Mouse (Mus musculus) liver, embryonic 15.5 days (tissue): ENCODE data around the gene Plekhn1. TPM values are rescaled to one million over a fixed set of nuclear protein-coding genes. Genes with fewer than 3 reads are reported as not detected.

ENCODE experiments used
- ATAC-seq: fragments of 200-750 bp; cut with Nextera tagmentation; 2 replicates; pipeline ENCODE4 v1.8.0; 2017; ENCODE audit warnings: moderate number of reproducible peaks, mild to moderate bottlenecking, moderate library complexity; ENCODE audit not compliant: insufficient read depth
- H3K27ac ChIP-seq: fragments of 300-500 bp; sonication (generic); replicated peaks from 2 replicates; pipeline ENCODE4 v1.5.1; 2015; ENCODE audit warnings: mild to moderate bottlenecking, inconsistent platforms
- H3K27me3 ChIP-seq: fragments of 300-500 bp; sonication (generic); 2 replicates; pipeline ENCODE4 v1.6.1; 2015; ENCODE audit warnings: mild to moderate bottlenecking, inconsistent platforms
- H3K36me3 ChIP-seq: fragments of 300-500 bp; sonication (generic); replicated peaks from 2 replicates; pipeline ENCODE4 v1.6.1; 2015; ENCODE audit warnings: moderate library complexity, mild to moderate bottlenecking, inconsistent platforms
- H3K4me1 ChIP-seq: fragments of 300-500 bp; sonication (generic); replicated peaks from 2 replicates; pipeline ENCODE4 v1.6.1; 2015; ENCODE audit warnings: inconsistent platforms
- H3K4me2 ChIP-seq: fragments of 300-500 bp; sonication (generic); 2 replicates; pipeline ENCODE4 v1.6.1; 2015; ENCODE audit warnings: moderate library complexity, mild to moderate bottlenecking, inconsistent platforms
- H3K4me3 ChIP-seq: fragments of 300-500 bp; sonication (generic); replicated peaks from 2 replicates; pipeline ENCODE4 v1.5.1; 2015; ENCODE audit warnings: mild to moderate bottlenecking, inconsistent platforms
- H3K9ac ChIP-seq: fragments of 300-500 bp; sonication (generic); 2 replicates; pipeline ENCODE4 v1.6.1; 2015; ENCODE audit warnings: moderate library complexity, mild to moderate bottlenecking, inconsistent platforms
- H3K9me3 ChIP-seq: fragments of 300-500 bp; sonication (generic); replicated peaks from 2 replicates; pipeline ENCODE4 v1.6.1; 2016; ENCODE audit warnings: inconsistent platforms
- WGBS: fragments of 180-500 bp; shearing (Covaris S2); methylation state at CpG from one replicate; pipeline ENCODE4 v1.1.7; 2015; ENCODE audit warnings: mixed read lengths; ENCODE audit not compliant: insufficient replicate concordance; 5-methylcytosine and 5-hydroxymethylcytosine counted together
- polyA plus RNA-seq: library from polyadenylated mRNA; unstranded; fragments of >200 nt; fragmentation: Nextera tagmentation; extraction: Ambion mirVana; gene quantifications from 2 replicates; pipeline ENCODE4 v1.2.1, GENCODE M21; 2015

The Plekhn1 gene
- 4.0 and 4.8 TPM in 2 replicates for polyA plus RNA-seq

- Histone ChIP-seq H3K9ac (peak within 1 kb of the TSS; percentile 85), H3K4me3 (peak within 1 kb of the TSS; percentile 97), H3K9me3 (no peaks in the 10 kb centered on the region), H3K4me2 (peak within 1 kb of the TSS; percentile 99), H3K27me3 (no peaks in the 10 kb centered on the region), H3K4me1 (peaks cover 41% of the 10 kb centered on the region), H3K27ac (peak within 1 kb of the TSS; percentile 96), H3K36me3 (peaks cover 56% of the 10 kb centered on the region)
- peak; percentile 46 for ATAC-seq
- under 1% methylated on average over 47 of the region's 48 CpGs for WGBS
Measured at GRCm38 (mm10) chr4:156234701-156235213, at the start of gene Plekhn1. Plekhn1 (minus strand) TSS chr4:156234857.

- peaks cover 44% of the 10 kb centered on the region for H3K4me1 ChIP-seq
- H3K27me3 ChIP-seq = peaks cover 16% of the 10 kb centered on the region
- WGBS = 4% methylated on average over 26 of the region's 26 CpGs
- peak within 1 kb of the TSS; percentile 97 for H3K27ac ChIP-seq
- peaks cover 18% of the 10 kb centered on the region for H3K36me3 ChIP-seq
- H3K4me3 ChIP-seq = peak within 1 kb of the TSS; percentile 66
- H3K9ac ChIP-seq = peak within 1 kb of the TSS; percentile 80
- ATAC-seq = peak; percentile 29
- peak within 1 kb of the TSS; percentile 78 for H3K4me2 ChIP-seq
- H3K9me3 ChIP-seq = no peaks in the 10 kb centered on the region
Measured at GRCm38 (mm10) chr4:156255078-156255839, 20.6 kb upstream of the Plekhn1 start, which contains the start of gene Samd11. Samd11 (minus strand) TSS chr4:156255657.

GRCm38 (mm10) chr4:156254361-156255077 is 19.9 kb upstream of the Plekhn1 start:
- no peaks in the 10 kb centered on the region for H3K9me3 ChIP-seq
- peak overlapping the region; percentile 80 for H3K9ac ChIP-seq
- WGBS = under 1% methylated on average over 28 of the region's 30 CpGs
- H3K4me3 ChIP-seq = peak overlapping the region; percentile 66
- H3K27ac ChIP-seq = peak overlapping the region; percentile 97
- peak; percentile 52 for ATAC-seq
- peaks cover 26% of the 10 kb centered on the region for H3K36me3 ChIP-seq
- peaks cover 16% of the 10 kb centered on the region for H3K27me3 ChIP-seq
- H3K4me2 ChIP-seq = peak overlapping the region; percentile 78
- H3K4me1 ChIP-seq = peaks cover 51% of the 10 kb centered on the region

- Histone ChIP-seq H3K9ac (peak overlapping the region; percentile 60), H3K4me3 (peak overlapping the region; percentile 42), H3K27ac (peak overlapping the region; percentile 96), H3K36me3 (peaks cover 41% of the 10 kb centered on the region), H3K4me1 (peaks cover 65% of the 10 kb centered on the region), H3K27me3 (peaks cover 16% of the 10 kb centered on the region), H3K9me3 (no peaks in the 10 kb centered on the region), H3K4me2 (peak overlapping the region; percentile 69)
- WGBS = 16% methylated on average over 7 of the region's 7 CpGs
- ATAC-seq = peak; percentile 85
Measured at GRCm38 (mm10) chr4:156253043-156253442, 18.4 kb upstream of the Plekhn1 start.

- peak overlapping the region; percentile 96 for H3K27ac ChIP-seq
- peak overlapping the region; percentile 69 for H3K4me2 ChIP-seq
- no peaks in the 10 kb centered on the region for H3K9me3 ChIP-seq
- peaks cover 45% of the 10 kb centered on the region for H3K36me3 ChIP-seq
- H3K4me3 ChIP-seq = peak overlapping the region; percentile 42
- 13% methylated on average over 3 of the region's 3 CpGs for WGBS
- peaks cover 16% of the 10 kb centered on the region for H3K27me3 ChIP-seq
- ATAC-seq = peak; percentile 13
- peaks cover 65% of the 10 kb centered on the region for H3K4me1 ChIP-seq
- H3K9ac ChIP-seq = peak overlapping the region; percentile 60
Measured at GRCm38 (mm10) chr4:156252619-156253018, 18.0 kb upstream of the Plekhn1 start.

- no peaks in the 10 kb centered on the region for H3K9me3 ChIP-seq
- peak overlapping the region; percentile 96 for H3K27ac ChIP-seq
- peak overlapping the region; percentile 60 for H3K9ac ChIP-seq
- H3K36me3 ChIP-seq = peaks cover 50% of the 10 kb centered on the region
- peaks cover 16% of the 10 kb centered on the region for H3K27me3 ChIP-seq
- ATAC-seq = peak; percentile 40
- peak overlapping the region; percentile 42 for H3K4me3 ChIP-seq
- peaks cover 65% of the 10 kb centered on the region for H3K4me1 ChIP-seq
- 19% methylated on average over 7 of the region's 7 CpGs for WGBS
- H3K4me2 ChIP-seq = peak overlapping the region; percentile 69
Measured at GRCm38 (mm10) chr4:156252140-156252539, 17.5 kb upstream of the Plekhn1 start.

- Histone ChIP-seq H3K9me3 (no peaks in the 10 kb centered on the region), H3K36me3 (peaks cover 60% of the 10 kb centered on the region), H3K27ac (peak overlapping the region; percentile 96), H3K4me3 (peak overlapping the region; percentile 42), H3K27me3 (peaks cover 16% of the 10 kb centered on the region), H3K9ac (peak overlapping the region; percentile 60), H3K4me1 (peaks cover 73% of the 10 kb centered on the region), H3K4me2 (peak overlapping the region; percentile 69)
- WGBS = 82% methylated on average over 8 of the region's 8 CpGs
- no peak for ATAC-seq
Measured at GRCm38 (mm10) chr4:156251081-156251480, 16.4 kb upstream of the Plekhn1 start.

- no peak overlapping the region for H3K4me3 ChIP-seq
- H3K9me3 ChIP-seq = no peaks in the 10 kb centered on the region
- WGBS = 58% methylated on average over 11 of the region's 11 CpGs
- peaks cover 75% of the 10 kb centered on the region for H3K36me3 ChIP-seq
- no peak for ATAC-seq
- no peak overlapping the region for H3K9ac ChIP-seq
- H3K4me2 ChIP-seq = no peak overlapping the region
- H3K4me1 ChIP-seq = peaks cover 61% of the 10 kb centered on the region
- peak overlapping the region; percentile 96 for H3K27ac ChIP-seq
- H3K27me3 ChIP-seq = peaks cover 4% of the 10 kb centered on the region
Measured at GRCm38 (mm10) chr4:156249567-156249966, 14.9 kb upstream of the Plekhn1 start.

- Histone ChIP-seq H3K9me3 (no peaks in the 10 kb centered on the region), H3K36me3 (peaks cover 57% of the 10 kb centered on the region), H3K27ac (peak overlapping the region; percentile 96), H3K4me3 (peak overlapping the region; percentile 97), H3K4me1 (peaks cover 41% of the 10 kb centered on the region), H3K4me2 (peak overlapping the region; percentile 99), H3K9ac (peak overlapping the region; percentile 78), H3K27me3 (no peaks in the 10 kb centered on the region)
- 17% methylated on average over 58 of the region's 60 CpGs for WGBS
- ATAC-seq = no peak
Measured at GRCm38 (mm10) chr4:156236651-156237447, 2.2 kb upstream of the Plekhn1 start.

GRCm38 (mm10) chr4:156235808-156236533 is 1.3 kb upstream of the Plekhn1 start, which contains the start of gene Noc2l:
Noc2l (plus strand) TSS chr4:156236010.
- Histone ChIP-seq H3K9ac (peak within 1 kb of the TSS; percentile 85), H3K4me1 (peaks cover 41% of the 10 kb centered on the region), H3K36me3 (peaks cover 57% of the 10 kb centered on the region), H3K4me3 (peak within 1 kb of the TSS; percentile 97), H3K4me2 (peak within 1 kb of the TSS; percentile 99), H3K27me3 (no peaks in the 10 kb centered on the region), H3K27ac (peak within 1 kb of the TSS; percentile 96), H3K9me3 (no peaks in the 10 kb centered on the region)
- under 1% methylated on average over 90 of the region's 90 CpGs for WGBS
- peak; percentile 85 for ATAC-seq
